Mouse (Mus musculus) hindbrain, postnatal 0 days (tissue): ENCODE measurements around the gene Mb. TPM values are rescaled to one million over a fixed set of nuclear protein-coding genes. Genes with fewer than 3 reads are reported as not detected.

Experiments
- ATAC-seq: fragments of 200-750 bp; cut with Nextera tagmentation; 2 replicates; pipeline ENCODE4 v1.8.0; 2017; ENCODE audit warnings: mild to moderate bottlenecking, moderate TSS enrichment, moderate library complexity
- DNase-seq: peaks from one replicate; pipeline ENCODE4 v3.0.0-alpha.2; 2015; ENCODE audit warnings: low spot score
- H3K27ac ChIP-seq: fragments of 300-500 bp; sonication (generic); 2 replicates; pipeline ENCODE4 v1.5.1; 2014; ENCODE audit warnings: mild to moderate bottlenecking
- H3K27me3 ChIP-seq: fragments of 300-500 bp; sonication (generic); 2 replicates; pipeline ENCODE4 v1.6.1; 2014; ENCODE audit warnings: low read length, mixed read lengths; ENCODE audit not compliant: insufficient read depth
- H3K36me3 ChIP-seq: fragments of 300-500 bp; sonication (generic); 2 replicates; pipeline ENCODE4 v1.6.1; 2014; ENCODE audit warnings: low read length, mixed read lengths; ENCODE audit not compliant: insufficient read depth
- H3K4me1 ChIP-seq: fragments of 300-500 bp; sonication (generic); 2 replicates; pipeline ENCODE4 v1.6.1; 2014; ENCODE audit warnings: antibody characterized with exemption, low read length, mixed read lengths; ENCODE audit not compliant: insufficient read depth
- H3K4me2 ChIP-seq: fragments of 300-500 bp; sonication (generic); 2 replicates; pipeline ENCODE4 v1.6.1; 2014; ENCODE audit warnings: low read depth, mild to moderate bottlenecking, low read length, moderate library complexity, mixed read lengths
- H3K4me3 ChIP-seq: fragments of 300-500 bp; sonication (generic); 2 replicates; pipeline ENCODE4 v1.5.1; 2014; ENCODE audit warnings: low read length
- H3K9ac ChIP-seq: fragments of 300-500 bp; sonication (generic); replicated peaks from 2 replicates; pipeline ENCODE4 v1.6.1; 2014; ENCODE audit warnings: mild to moderate bottlenecking, low read length, moderate library complexity, mixed read lengths
- H3K9me3 ChIP-seq: fragments of 300-500 bp; sonication (generic); 2 replicates; pipeline ENCODE4 v1.6.1; 2016; ENCODE audit warnings: low read length, mixed read lengths
- CTCF ChIP-seq: IDR thresholded peaks from 2 replicates; pipeline ENCODE4 v1.5.1; 2016; ENCODE audit warnings: antibody characterized with exemption, control low read depth, low read depth
- WGBS: fragments of 180-500 bp; shearing (Covaris S2); extraction: QIAGEN DNeasy Blood & Tissue Kit; methylation state at CpG from one replicate; pipeline ENCODE4 v1.1.7; 2014; 5-methylcytosine and 5-hydroxymethylcytosine counted together
- polyA plus RNA-seq: library from polyadenylated mRNA; unstranded; fragments of >200 nt; fragmentation: Nextera tagmentation; extraction: Ambion mirVana; gene quantifications from 2 replicates; pipeline ENCODE4 v1.2.1, GENCODE M21; 2015
- total RNA-seq: library from RNA; depleted of rRNA; stranded (reverse); fragments of >200 nt; gene quantifications from 2 replicates; pipeline ENCODE4 v1.2.3, GENCODE M21; 2014; rRNA removed

The Mb gene
- total and polyA plus RNA-seq, 2 experiments from 2014 or later: 0.20 TPM; not detected in 1

DNA sequence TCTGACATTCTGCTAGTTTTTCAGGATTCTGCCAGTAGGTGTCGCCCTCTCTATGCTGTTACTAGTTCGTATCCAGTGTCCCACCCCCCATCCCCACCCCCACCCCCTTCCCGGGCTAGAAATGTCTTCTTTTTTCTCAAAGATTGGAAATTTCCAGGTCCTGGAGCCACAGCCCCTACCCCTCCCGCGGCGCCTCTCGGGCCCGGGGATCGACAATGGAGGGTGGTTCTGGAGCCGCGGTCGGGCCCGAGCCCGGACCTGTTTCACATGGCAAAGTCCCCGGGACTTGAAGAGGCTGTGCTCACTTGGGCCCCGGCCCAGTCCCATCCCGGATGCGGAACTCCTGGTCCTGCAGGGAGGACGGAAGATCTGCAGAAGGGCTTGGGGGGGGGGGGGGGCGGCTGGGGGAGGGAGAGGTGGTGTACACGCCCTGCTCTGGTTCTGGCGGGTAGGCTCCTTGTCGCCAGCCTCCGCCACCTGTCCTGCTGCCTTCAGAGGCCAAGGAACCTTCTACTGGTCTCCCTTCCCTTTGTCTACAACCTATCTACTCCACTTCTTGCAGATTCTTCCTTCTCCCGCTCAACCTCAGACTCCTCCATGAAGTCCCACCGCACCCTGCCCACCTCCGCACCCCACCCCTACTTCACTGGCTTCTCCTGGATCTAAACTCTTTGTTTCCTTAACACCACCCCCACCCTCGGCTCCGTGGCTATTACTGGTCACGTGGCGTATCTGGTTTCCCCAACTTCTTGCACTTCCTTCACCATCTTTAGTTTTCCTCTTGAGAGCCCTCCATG, 76.4 kb downstream of the Mb start:
- WGBS: 10% methylated on average over 26 of the region's 31 CpGs
- Histone ChIP-seq H3K4me2 (peak overlapping the region; percentile 79), H3K27ac (peak overlapping the region; percentile 62; the same call in 1 of the 2 replicates), H3K9me3 (no peaks in the 10 kb centered on the region), H3K36me3 (no peaks in the 10 kb centered on the region), H3K27me3 (no peaks in the 10 kb centered on the region), H3K4me3 (peak overlapping the region; percentile 51), H3K9ac (peak overlapping the region; percentile 70), H3K4me1 (peaks cover 5% of the 10 kb centered on the region; the same call in 1 of the 2 replicates)
- peak; percentile 74 for TF ChIP-seq CTCF
- peak; percentile 90 for ATAC-seq
- peak; percentile 94 for DNase-seq

DNA sequence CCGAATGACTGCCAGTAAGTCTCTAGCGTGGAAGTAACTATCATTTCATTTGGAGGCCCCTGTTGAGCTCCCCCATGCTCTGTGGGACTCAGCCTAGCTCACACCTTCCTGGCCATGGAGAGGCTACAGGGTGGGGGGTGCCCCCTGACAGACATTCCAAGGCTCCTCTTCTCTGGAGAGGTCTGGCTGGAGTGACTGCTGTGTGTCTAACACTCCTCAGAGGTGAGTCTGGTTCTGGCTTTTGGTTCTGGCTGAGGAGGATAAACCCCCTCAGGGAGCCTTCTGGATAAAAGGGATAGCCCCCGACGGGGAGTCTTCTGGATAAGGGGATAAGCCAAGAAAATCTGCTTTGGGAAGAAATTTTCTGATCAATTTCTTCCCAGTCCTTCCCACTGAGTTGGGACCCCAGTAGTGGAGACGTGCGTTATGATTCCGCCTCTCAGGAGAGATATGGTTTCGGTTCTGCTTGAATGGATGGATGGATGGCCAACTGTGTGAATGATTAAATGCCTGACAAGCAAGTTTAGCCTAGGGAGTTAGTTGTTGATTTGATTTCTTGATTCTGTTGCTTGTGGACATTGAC, 77.1 kb downstream of the Mb start:
- Histone ChIP-seq H3K27ac (0 out of 2 replicates have a peak overlapping the region, but pooled peaks have one; percentile 62), H3K9me3 (no peaks in the 10 kb centered on the region), H3K4me1 (peaks cover 5% of the 10 kb centered on the region; the same call in 1 of the 2 replicates), H3K27me3 (no peaks in the 10 kb centered on the region), H3K4me2 (peak overlapping the region; percentile 79), H3K36me3 (no peaks in the 10 kb centered on the region), H3K9ac (peak overlapping the region; percentile 70; the same call in 1 of the 2 replicates), H3K4me3 (peak overlapping the region; percentile 51)
- DNase-seq: no peak
- peak; percentile 46 for ATAC-seq
- no peak for TF ChIP-seq CTCF
- 29% methylated on average over 8 of the region's 8 CpGs for WGBS

DNA sequence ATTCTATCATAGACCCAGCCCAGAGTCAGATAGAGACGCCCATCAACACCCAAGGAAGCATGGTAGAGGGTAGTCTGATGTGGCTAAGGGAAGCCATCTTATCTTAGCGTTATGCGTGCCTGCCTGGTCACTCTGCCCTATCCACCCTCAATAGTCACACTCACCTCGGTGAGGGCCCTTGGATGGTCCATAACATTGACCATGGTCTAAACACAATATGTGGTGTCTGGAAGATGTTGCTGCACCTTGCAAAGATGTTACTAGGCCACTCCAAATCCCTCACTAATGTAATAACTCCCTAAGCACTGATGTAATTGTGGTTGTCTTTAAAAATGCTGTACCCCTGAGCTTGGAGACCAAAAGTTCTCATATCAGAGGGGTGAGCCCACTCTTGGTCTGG, 77.8 kb downstream of the Mb start:
- TF ChIP-seq CTCF: no peak
- ATAC-seq (no peak), DNase-seq (no peak)
- Histone ChIP-seq H3K36me3 (no peaks in the 10 kb centered on the region), H3K27me3 (no peaks in the 10 kb centered on the region), H3K9ac (no peak overlapping the region), H3K4me2 (no peak overlapping the region), H3K27ac (no peak overlapping the region), H3K9me3 (no peaks in the 10 kb centered on the region), H3K4me1 (peaks cover 5% of the 10 kb centered on the region; the same call in 1 of the 2 replicates), H3K4me3 (no peak overlapping the region)
- 89% methylated on average over 4 of the region's 4 CpGs for WGBS

Other genes starting within 250 kb of the Mb start
- 60.2 and 65.2 TPM in 2 replicates for gene Zfp251, start 179.2 kb downstream of the Mb start, total RNA-seq
- 28.8 and 29.9 TPM in 2 replicates for gene Zfp251, start 179.2 kb downstream of the Mb start, polyA plus RNA-seq
- 5.3 and 12.2 TPM in 2 replicates for gene Zfp7, start 171.4 kb downstream of the Mb start, total RNA-seq
- gene Zfp7, start 171.4 kb downstream of the Mb start, polyA plus RNA-seq: 4.0 and 4.4 TPM in 2 replicates
- 0.79 and 2.7 TPM in 2 replicates for gene Gm49527, start 171.3 kb downstream of the Mb start, total RNA-seq
- 3.9 and 4.1 TPM in 2 replicates for gene Gm49527, start 171.3 kb downstream of the Mb start, polyA plus RNA-seq
- 22.8 and 25.3 TPM in 2 replicates for gene Zfp647, start 125.2 kb downstream of the Mb start, total RNA-seq
- 10.8 and 11.1 TPM in 2 replicates for gene Zfp647, start 125.2 kb downstream of the Mb start, polyA plus RNA-seq
- gene 1110038F14Rik, start 102.2 kb downstream of the Mb start, total RNA-seq: 9.7 and 12.2 TPM in 2 replicates
- 42.4 and 46.6 TPM in 2 replicates for gene 1110038F14Rik, start 102.2 kb downstream of the Mb start, polyA plus RNA-seq
- 1.1 TPM in 1 of 2 replicates, not detected in the other for gene Apol6, start 5.9 kb downstream of the Mb start, total RNA-seq
- 0.35 TPM in 1 of 2 replicates, not detected in the other for gene Apol6, start 5.9 kb downstream of the Mb start, polyA plus RNA-seq